9 mouse cellular contexts compared by ENCODE assay signal in genomic region chr4:94557145-94557544, GRCm38 (mm10). TPM values are rescaled to one million over a fixed set of nuclear protein-coding genes. Genes with fewer than 3 reads are reported as not detected.
DNase-seq lines count a peak whose midpoint lies in the region; ATAC-seq and TF ChIP-seq lines count a peak whose summit lies in the region.
"Had no signal": no experiment of that assay in that cellular context is flagged by ENCODE, and none has a peak within 500 bp of the region (broad histone marks: within the 10 kb centered on the region; RNA-seq: fewer than 3 reads in every experiment).

No protein-coding gene starts in this region.

- no peaks in the 10 kb centered on the region for H3K27me3 ChIP-seq in hindbrain, embryonic 12.5 days
- no peaks in the 10 kb centered on the region for H3K27me3 ChIP-seq in midbrain, embryonic 13.5 days

- H3K4me1 ChIP-seq in hindbrain, embryonic 12.5 days, result peaks cover 9% of the 10 kb centered on the region
- peaks cover 15% of the 10 kb centered on the region for H3K4me1 ChIP-seq in midbrain, embryonic 13.5 days (replicated peaks)

- peak overlapping the region; percentile 59 for H3K4me2 ChIP-seq in hindbrain, embryonic 12.5 days (replicated peaks)
- H3K4me2 ChIP-seq in midbrain, embryonic 13.5 days (replicated peaks), result no peak overlapping the region

- peak overlapping the region; percentile 95 for H3K4me3 ChIP-seq in layer of hippocampus, adult 2 months
- no peak overlapping the region for H3K4me3 ChIP-seq in hindbrain, embryonic 12.5 days
- peak overlapping the region; percentile 96; the same call in 1 of the 2 replicates for H3K4me3 ChIP-seq in midbrain, embryonic 13.5 days (replicated peaks)

- H3K27ac ChIP-seq in layer of hippocampus, adult 2 months, result peak overlapping the region; percentile 84
- H3K27ac ChIP-seq in hindbrain, embryonic 12.5 days, result no peak overlapping the region
- H3K27ac ChIP-seq in midbrain, embryonic 13.5 days, result no peak overlapping the region

- TF ChIP-seq CTCF in layer of hippocampus, adult 2 months (conservative IDR thresholded peaks at IDR 0.05), result no peak

- 82% methylated on average over 7 of the region's 7 CpGs for WGBS in hindbrain, embryonic 12.5 days
- 75% methylated on average over 7 of the region's 7 CpGs for WGBS in midbrain, embryonic 13.5 days

- H3K36me3 ChIP-seq in hindbrain, embryonic 12.5 days, result no peaks in the 10 kb centered on the region
- H3K36me3 ChIP-seq in midbrain, embryonic 13.5 days, result no peaks in the 10 kb centered on the region

- no peak for DNase-seq in layer of hippocampus, adult 2 months (ENCODE audit: low spot score in 2 of 2)
- DNase-seq in layer of hippocampus, adult 9-11 months, result no peak
- peak; percentile 9 to 14 for DNase-seq in cerebellum, postnatal 14 days
- DNase-seq in spleen, adult 12 weeks (ENCODE audit: low spot score), result no peak
- DNase-seq in right cerebral cortex, postnatal 4 days, result no peak
- no peak for DNase-seq in right cerebral cortex, adult 2 months (ENCODE audit: low spot score in 2 of 2)

- H3K9ac ChIP-seq in hindbrain, embryonic 12.5 days, result no peak overlapping the region
- H3K9ac ChIP-seq in midbrain, embryonic 13.5 days (replicated peaks), result no peak overlapping the region

- no peaks in the 10 kb centered on the region for H3K9me3 ChIP-seq in hindbrain, embryonic 12.5 days (replicated peaks)
- H3K9me3 ChIP-seq in midbrain, embryonic 13.5 days, result no peaks in the 10 kb centered on the region

- ATAC-seq in hindbrain, embryonic 12.5 days (ENCODE audit: low FRiP score), result 0 out of 2 replicates have a peak, but pooled peaks have one; percentile 3
- no peak; the same call in 1 of the 2 replicates for ATAC-seq in midbrain, embryonic 13.5 days

RNA-seq across cellular contexts. Expression of gene Caap1, which starts 0.5 kb away (rescaled TPM):
- 10 to 100 TPM; 11.1 to 11.9 TPM for total RNA-seq in layer of hippocampus, adult 2 months (2021)
- 35.0 and 37.3 TPM in 2 replicates for polyA plus RNA-seq in hindbrain, embryonic 12.5 days (2016; fragmentation: Nextera tagmentation; extraction: Ambion mirVana)
- 23.4 and 26.5 TPM in 2 replicates for polyA plus RNA-seq in midbrain, embryonic 13.5 days (2015; fragmentation: Nextera tagmentation; extraction: Ambion mirVana)

RNA-seq across cellular contexts. Expression of gene Gm10306, which starts 0.8 kb away (rescaled TPM):
- not detected for total RNA-seq in layer of hippocampus, adult 2 months (2021)
- polyA plus RNA-seq in hindbrain, embryonic 12.5 days (2016; fragmentation: Nextera tagmentation; extraction: Ambion mirVana), result not detected in 2 replicates
- polyA plus RNA-seq in midbrain, embryonic 13.5 days (2015; fragmentation: Nextera tagmentation; extraction: Ambion mirVana), result 0.61 TPM in 1 of 2 replicates, not detected in the other
- polyA plus RNA-seq: embryonic facial prominence, embryonic 11.5 days had no signal

RNA-seq across cellular contexts. Expression of gene Plaa, which starts 45.9 kb away (rescaled TPM):
- 10 to 100 TPM; 43.4 to 47.6 TPM for total RNA-seq in layer of hippocampus, adult 2 months (2021)
- 90.2 and 95.2 TPM in 2 replicates for polyA plus RNA-seq in hindbrain, embryonic 12.5 days (2016; fragmentation: Nextera tagmentation; extraction: Ambion mirVana)
- 82.0 and 85.1 TPM in 2 replicates for polyA plus RNA-seq in midbrain, embryonic 13.5 days (2015; fragmentation: Nextera tagmentation; extraction: Ambion mirVana)

RNA-seq across cellular contexts. Expression of gene Ift74, which starts 57.1 kb away (rescaled TPM):
- total RNA-seq in layer of hippocampus, adult 2 months (2021), result 10 to 100 TPM; 26.0 to 28.4 TPM
- polyA plus RNA-seq in hindbrain, embryonic 12.5 days (2016; fragmentation: Nextera tagmentation; extraction: Ambion mirVana), result 48.0 and 52.9 TPM in 2 replicates
- 39.4 and 42.4 TPM in 2 replicates for polyA plus RNA-seq in midbrain, embryonic 13.5 days (2015; fragmentation: Nextera tagmentation; extraction: Ambion mirVana)

Comparison
In these comparisons a context has a peak if more than half of its experiments do, and no peak if none do; other contexts are left out.
1. DNase-seq: peak in cerebellum, postnatal 14 days (2 of 2); none in layer of hippocampus, adult 2 months (0 of 2), layer of hippocampus, adult 9-11 months (single experiment), spleen, adult 12 weeks (single experiment), right cerebral cortex, postnatal 4 days (single experiment) and right cerebral cortex, adult 2 months (0 of 2).